Comparison of ENCODE assay signal across 26 mouse cellular contexts in the genomic region with DNA sequence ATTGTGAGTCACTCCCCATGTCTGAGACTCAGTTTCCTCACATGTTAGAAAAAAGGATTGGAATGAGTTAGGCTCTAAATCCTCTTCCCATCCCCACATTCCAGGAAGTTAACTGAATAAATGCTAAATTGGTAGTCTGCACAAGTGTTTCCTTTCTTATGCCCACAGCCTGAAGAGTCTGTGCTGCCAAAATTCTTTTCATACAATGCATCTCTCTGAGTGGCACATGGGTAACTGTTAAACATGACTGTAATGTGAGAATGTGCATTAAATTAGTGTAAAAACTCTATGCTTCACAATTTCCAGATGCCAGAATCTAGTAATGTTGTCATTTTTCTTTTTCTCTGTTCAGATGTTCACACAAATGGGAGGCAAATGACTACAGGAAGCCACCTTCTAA.
DNase-seq lines count a peak whose midpoint lies in the region; ATAC-seq and TF ChIP-seq lines count a peak whose summit lies in the region.
"Had no signal": no experiment of that assay in that cellular context is flagged by ENCODE, and none has a peak within 500 bp of the region (broad histone marks: within the 10 kb centered on the region; RNA-seq: fewer than 3 reads in every experiment).

No protein-coding gene starts in this region.

- peak; percentile 45 for DNase-seq in forebrain, postnatal 0 days
- no peak for DNase-seq in forebrain, embryonic 10.5 days (ENCODE audit: extremely low spot score, low spot score)
- DNase-seq in NIH3T3 (ENCODE audit: low read depth): peak; percentile 32
- DNase-seq in limb, embryonic 14.5 days (ENCODE audit: low spot score): peak; percentile 26
- DNase-seq in spleen, postnatal 10 days (ENCODE audit: low spot score in 2 of 2): no peak
- no peak for DNase-seq in liver
- DNase-seq in gastrocnemius, adult 18-20 months (ENCODE audit: low spot score): no peak
- DNase-seq: adrenal gland, postnatal 25 days; B cell, adult 2 months; cerebellum, adult 11 months; cerebellum, adult 9-11 months; gastrocnemius, postnatal 10 days; kidney, adult 2 months; left cerebral cortex, postnatal 4 days; lung, embryonic 14.5 days; right cerebral cortex, postnatal 25 days; thymus, postnatal 36 days had no signal

- H3K9me3 ChIP-seq in forebrain, postnatal 0 days (ENCODE audit: low read length): no peaks in the 10 kb centered on the region
- no peaks in the 10 kb centered on the region for H3K9me3 ChIP-seq in forebrain, embryonic 10.5 days
- no peaks in the 10 kb centered on the region for H3K9me3 ChIP-seq in embryonic facial prominence, embryonic 12.5 days
- H3K9me3 ChIP-seq in limb, embryonic 14.5 days (ENCODE audit: control insufficient read depth, low read length): no peaks in the 10 kb centered on the region
- H3K9me3 ChIP-seq: G1E; heart, embryonic 10.5 days; hindbrain, embryonic 15.5 days; midbrain, embryonic 12.5 days had no signal

- no peak for TF ChIP-seq CTCF in forebrain, postnatal 0 days (IDR thresholded peaks at IDR 0.05; ENCODE audit: low read depth)

- no peak for TF ChIP-seq POLR2A in limb, embryonic 14.5 days (IDR thresholded peaks at IDR 0.05; ENCODE audit: borderline replicate concordance, extremely low read depth, insufficient read depth, insufficient read length)

- no peak overlapping the region for H3K4me3 ChIP-seq in forebrain, postnatal 0 days (ENCODE audit: low read depth, low read length)
- H3K4me3 ChIP-seq in forebrain, embryonic 10.5 days: no peak overlapping the region
- H3K4me3 ChIP-seq in embryonic facial prominence, embryonic 12.5 days: no peak overlapping the region
- no peak overlapping the region for H3K4me3 ChIP-seq in limb, embryonic 14.5 days (replicated peaks; ENCODE audit: low read length)
- H3K4me3 ChIP-seq: heart, embryonic 10.5 days; hindbrain, embryonic 15.5 days; midbrain, embryonic 12.5 days had no signal

- H3K27ac ChIP-seq in forebrain, postnatal 0 days (ENCODE audit: low read depth, low read length): no peak overlapping the region
- H3K27ac ChIP-seq in forebrain, embryonic 10.5 days: no peak overlapping the region
- H3K27ac ChIP-seq in embryonic facial prominence, embryonic 12.5 days: peak overlapping the region; percentile 67
- H3K27ac ChIP-seq in limb, embryonic 14.5 days (replicated peaks; ENCODE audit: low read depth, low read length): no peak overlapping the region
- H3K27ac ChIP-seq: heart, embryonic 10.5 days; hindbrain, embryonic 15.5 days; kidney, postnatal 0 days; liver, embryonic 14.5 days; midbrain, embryonic 12.5 days had no signal

- H3K36me3 ChIP-seq in forebrain, postnatal 0 days (ENCODE audit: insufficient read depth): no peaks in the 10 kb centered on the region
- H3K36me3 ChIP-seq in forebrain, embryonic 10.5 days (replicated peaks): no peaks in the 10 kb centered on the region
- H3K36me3 ChIP-seq in embryonic facial prominence, embryonic 12.5 days: no peaks in the 10 kb centered on the region
- H3K36me3 ChIP-seq in limb, embryonic 14.5 days (ENCODE audit: control insufficient read depth, insufficient read depth, low read length): no peaks in the 10 kb centered on the region
- H3K36me3 ChIP-seq: G1E; heart, embryonic 10.5 days; hindbrain, embryonic 15.5 days; midbrain, embryonic 12.5 days had no signal

- 0 out of 2 replicates have a peak, but pooled peaks cover 4% of the 10 kb centered on the region for H3K4me1 ChIP-seq in forebrain, postnatal 0 days (ENCODE audit: insufficient read depth)
- H3K4me1 ChIP-seq in forebrain, embryonic 10.5 days: peaks cover 19% of the 10 kb centered on the region
- peaks cover 22% of the 10 kb centered on the region for H3K4me1 ChIP-seq in embryonic facial prominence, embryonic 12.5 days
- H3K4me1 ChIP-seq in limb, embryonic 14.5 days (ENCODE audit: control insufficient read depth, insufficient read depth, low read length): peaks cover 14% of the 10 kb centered on the region
- H3K4me1 ChIP-seq: heart, embryonic 10.5 days; midbrain, embryonic 12.5 days had no signal

- no peaks in the 10 kb centered on the region for H3K27me3 ChIP-seq in forebrain, postnatal 0 days (ENCODE audit: insufficient read depth, low read length)
- no peaks in the 10 kb centered on the region for H3K27me3 ChIP-seq in forebrain, embryonic 10.5 days (ENCODE audit: poor library complexity, severe bottlenecking)
- no peaks in the 10 kb centered on the region for H3K27me3 ChIP-seq in embryonic facial prominence, embryonic 12.5 days
- H3K27me3 ChIP-seq in limb, embryonic 14.5 days (ENCODE audit: control insufficient read depth, insufficient read depth, low read length): no peaks in the 10 kb centered on the region
- H3K27me3 ChIP-seq: CH12.LX; hindbrain, embryonic 15.5 days; midbrain, embryonic 12.5 days had no signal

- H3K9ac ChIP-seq in forebrain, postnatal 0 days: no peak overlapping the region
- H3K9ac ChIP-seq in embryonic facial prominence, embryonic 12.5 days: no peak overlapping the region
- no peak overlapping the region for H3K9ac ChIP-seq in limb, embryonic 14.5 days (ENCODE audit: low read depth, low read length, severe bottlenecking)
- H3K9ac ChIP-seq: hindbrain, embryonic 15.5 days; liver, embryonic 14.5 days; lung, embryonic 14.5 days; midbrain, embryonic 12.5 days had no signal

- H3K4me2 ChIP-seq in forebrain, postnatal 0 days (ENCODE audit: low read depth): no peak overlapping the region
- H3K4me2 ChIP-seq in embryonic facial prominence, embryonic 12.5 days (replicated peaks): no peak overlapping the region
- no peak overlapping the region for H3K4me2 ChIP-seq in limb, embryonic 14.5 days (replicated peaks; ENCODE audit: low read depth, low read length, severe bottlenecking)
- H3K4me2 ChIP-seq: hindbrain, embryonic 15.5 days; lung, embryonic 14.5 days; midbrain, embryonic 12.5 days had no signal

- ATAC-seq in forebrain, postnatal 0 days: peak; percentile 88
- ATAC-seq in embryonic facial prominence, embryonic 12.5 days (ENCODE audit: insufficient number of reproducible peaks, insufficient read depth, low FRiP score, low TSS enrichment): no peak
- ATAC-seq in limb, embryonic 14.5 days (ENCODE audit: low FRiP score, low read depth): peak; percentile 37; the same call in 1 of the 2 replicates
- ATAC-seq: activated CD4-positive, CD25-positive, alpha-beta regulatory T cell, adult 4 months had no signal

Comparison
In these comparisons a context has a peak if more than half of its experiments do, and no peak if none do; other contexts are left out.
1. DNase-seq: peak in forebrain, postnatal 0 days (single experiment), NIH3T3 (single experiment) and limb, embryonic 14.5 days (single experiment); none in forebrain, embryonic 10.5 days (single experiment), spleen, postnatal 10 days (0 of 2), liver (single experiment) and gastrocnemius, adult 18-20 months (single experiment).